ENCODE assay signal across 23 mouse cellular contexts in the genomic region with DNA sequence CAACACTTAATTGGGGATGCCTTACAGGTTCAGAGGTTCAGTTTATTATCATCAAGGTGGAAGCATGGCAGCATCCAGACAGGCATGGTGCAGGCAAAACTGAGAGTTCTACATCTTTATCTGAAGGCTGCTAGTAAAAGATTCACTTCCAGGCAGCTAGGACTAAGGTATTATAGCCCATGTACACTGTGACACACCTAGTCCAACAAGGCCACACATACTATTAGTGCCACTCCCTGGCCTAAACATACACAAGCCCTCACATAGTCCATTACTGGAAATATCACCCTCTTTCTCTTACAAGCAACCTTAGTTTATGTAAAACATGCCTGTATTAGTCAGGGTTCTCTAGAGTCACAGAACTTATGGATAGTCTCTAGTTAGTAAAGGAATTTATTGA. TPM values are rescaled to one million over a fixed set of nuclear protein-coding genes. Genes with fewer than 3 reads are reported as not detected.
A peak's percentile ranks its signal among the peaks of the same experiment; 100 is the strongest.
DNase-seq lines count a peak whose midpoint lies in the region; ATAC-seq and TF ChIP-seq lines count a peak whose summit lies in the region.
"Had no signal": no experiment of that assay in that cellular context is flagged by ENCODE, and none has a peak within 500 bp of the region (broad histone marks: within the 10 kb centered on the region; RNA-seq: fewer than 3 reads in every experiment).

No protein-coding gene starts in this region.

- no peaks in the 10 kb centered on the region for H3K4me1 ChIP-seq in intestine, embryonic 14.5 days (replicated peaks; ENCODE audit: control insufficient read depth, insufficient read depth, low read length)
- 0 out of 2 replicates have a peak, but pooled peaks cover 4% of the 10 kb centered on the region for H3K4me1 ChIP-seq in intestine, embryonic 16.5 days (ENCODE audit: control insufficient read depth, insufficient read depth, low read length)
- H3K4me1 ChIP-seq in stomach, embryonic 15.5 days = peaks cover 2% of the 10 kb centered on the region; the same call in 1 of the 2 replicates
- H3K4me1 ChIP-seq in stomach, postnatal 0 days (replicated peaks; ENCODE audit: control insufficient read depth, insufficient read depth) = no peaks in the 10 kb centered on the region
- H3K4me1 ChIP-seq in hindbrain, embryonic 12.5 days = peaks cover 2% of the 10 kb centered on the region; the same call in 1 of the 2 replicates
- H3K4me1 ChIP-seq: forebrain, embryonic 15.5 days had no signal

- no peak overlapping the region for H3K27ac ChIP-seq in intestine, embryonic 14.5 days (ENCODE audit: low read depth)
- H3K27ac ChIP-seq in intestine, embryonic 16.5 days (ENCODE audit: low read length) = no peak overlapping the region
- H3K27ac ChIP-seq in stomach, embryonic 15.5 days = no peak overlapping the region
- no peak overlapping the region for H3K27ac ChIP-seq in stomach, postnatal 0 days (replicated peaks)
- no peak overlapping the region for H3K27ac ChIP-seq in hindbrain, embryonic 12.5 days
- H3K27ac ChIP-seq: embryonic facial prominence, embryonic 10.5 days; embryonic facial prominence, embryonic 12.5 days; forebrain, embryonic 13.5 days; forebrain, embryonic 15.5 days had no signal

- no peak for TF ChIP-seq CTCF in stomach, postnatal 0 days (IDR thresholded peaks at IDR 0.05; ENCODE audit: low read depth)

- H3K36me3 ChIP-seq in intestine, embryonic 14.5 days (ENCODE audit: control insufficient read depth, insufficient read depth, low read length) = no peaks in the 10 kb centered on the region
- H3K36me3 ChIP-seq in intestine, embryonic 16.5 days (ENCODE audit: control insufficient read depth, insufficient read depth, low read length) = no peaks in the 10 kb centered on the region
- no peaks in the 10 kb centered on the region for H3K36me3 ChIP-seq in stomach, embryonic 15.5 days
- H3K36me3 ChIP-seq in stomach, postnatal 0 days (ENCODE audit: control insufficient read depth, insufficient read depth, low read length) = no peaks in the 10 kb centered on the region
- H3K36me3 ChIP-seq in hindbrain, embryonic 12.5 days = no peaks in the 10 kb centered on the region
- H3K36me3 ChIP-seq: embryonic facial prominence, embryonic 10.5 days; embryonic facial prominence, embryonic 12.5 days; forebrain, embryonic 15.5 days; G1E had no signal

- DNase-seq in intestine, embryonic 14.5 days (ENCODE audit: low spot score) = no peak
- DNase-seq in stomach, postnatal 0 days (ENCODE audit: low spot score) = no peak
- no peak for DNase-seq in layer of hippocampus, adult 9-10 months (ENCODE audit: low spot score)
- no peak for DNase-seq in spleen, postnatal 14 days (ENCODE audit: low spot score in 2 of 2)
- DNase-seq: adrenal gland, adult 2 months; adrenal gland, postnatal 10 days; adrenal gland, postnatal 25 days; B cell, adult 2 months; cerebellum, adult 11 months; cerebellum, adult 18-20 months; cerebellum, adult 8-10 months; cerebellum, adult 9-11 months; cerebellum, postnatal 14 days had no signal

- no peak overlapping the region for H3K4me2 ChIP-seq in intestine, embryonic 14.5 days (ENCODE audit: low read length)
- no peak overlapping the region for H3K4me2 ChIP-seq in intestine, embryonic 16.5 days (ENCODE audit: low read depth, low read length)
- H3K4me2 ChIP-seq in stomach, embryonic 15.5 days = no peak overlapping the region
- H3K4me2 ChIP-seq in stomach, postnatal 0 days (replicated peaks; ENCODE audit: low read depth) = no peak overlapping the region
- no peak overlapping the region for H3K4me2 ChIP-seq in hindbrain, embryonic 12.5 days (replicated peaks)
- H3K4me2 ChIP-seq: embryonic facial prominence, embryonic 12.5 days; forebrain, embryonic 13.5 days; forebrain, embryonic 15.5 days had no signal

- no peak overlapping the region for H3K9ac ChIP-seq in intestine, embryonic 14.5 days (ENCODE audit: low read length)
- no peak overlapping the region for H3K9ac ChIP-seq in intestine, embryonic 16.5 days (ENCODE audit: low read depth, low read length)
- H3K9ac ChIP-seq in stomach, embryonic 15.5 days = no peak overlapping the region
- no peak overlapping the region for H3K9ac ChIP-seq in stomach, postnatal 0 days (ENCODE audit: low read length)
- no peak overlapping the region for H3K9ac ChIP-seq in hindbrain, embryonic 12.5 days
- H3K9ac ChIP-seq: embryonic facial prominence, embryonic 12.5 days; forebrain, embryonic 13.5 days; forebrain, embryonic 15.5 days had no signal

- TF ChIP-seq EP300 in stomach, postnatal 0 days (optimal IDR thresholded peaks at IDR 0.05) = no peak

- no peak overlapping the region for H3K4me3 ChIP-seq in intestine, embryonic 14.5 days (ENCODE audit: low read depth, low read length)
- no peak overlapping the region for H3K4me3 ChIP-seq in intestine, embryonic 16.5 days (ENCODE audit: low read length)
- H3K4me3 ChIP-seq in stomach, embryonic 15.5 days (replicated peaks) = no peak overlapping the region
- no peak overlapping the region for H3K4me3 ChIP-seq in stomach, postnatal 0 days (ENCODE audit: low read depth, low read length)
- H3K4me3 ChIP-seq in hindbrain, embryonic 12.5 days = no peak overlapping the region
- H3K4me3 ChIP-seq: embryonic facial prominence, embryonic 10.5 days; embryonic facial prominence, embryonic 12.5 days; forebrain, embryonic 13.5 days; forebrain, embryonic 15.5 days had no signal

- H3K9me3 ChIP-seq in intestine, embryonic 14.5 days (ENCODE audit: control insufficient read depth, low read length) = no peaks in the 10 kb centered on the region
- no peaks in the 10 kb centered on the region for H3K9me3 ChIP-seq in intestine, embryonic 16.5 days (ENCODE audit: control insufficient read depth, low read length)
- H3K9me3 ChIP-seq in stomach, embryonic 15.5 days = no peaks in the 10 kb centered on the region
- H3K9me3 ChIP-seq in stomach, postnatal 0 days (ENCODE audit: control insufficient read depth, low read length) = no peaks in the 10 kb centered on the region
- H3K9me3 ChIP-seq in hindbrain, embryonic 12.5 days (replicated peaks) = no peaks in the 10 kb centered on the region
- H3K9me3 ChIP-seq: embryonic facial prominence, embryonic 10.5 days; embryonic facial prominence, embryonic 12.5 days; forebrain, embryonic 13.5 days; forebrain, embryonic 15.5 days; G1E had no signal

- H3K27me3 ChIP-seq in intestine, embryonic 14.5 days (replicated peaks; ENCODE audit: control insufficient read depth, insufficient read depth, low read length) = no peaks in the 10 kb centered on the region
- no peaks in the 10 kb centered on the region for H3K27me3 ChIP-seq in intestine, embryonic 16.5 days (replicated peaks; ENCODE audit: control insufficient read depth, insufficient read depth, low read length)
- no peaks in the 10 kb centered on the region for H3K27me3 ChIP-seq in stomach, embryonic 15.5 days (replicated peaks)
- no peaks in the 10 kb centered on the region for H3K27me3 ChIP-seq in stomach, postnatal 0 days (ENCODE audit: control insufficient read depth, insufficient read depth, low read length)
- H3K27me3 ChIP-seq in hindbrain, embryonic 12.5 days = no peaks in the 10 kb centered on the region
- H3K27me3 ChIP-seq: CH12.LX; embryonic facial prominence, embryonic 12.5 days; forebrain, embryonic 13.5 days; forebrain, embryonic 15.5 days had no signal

- ATAC-seq in intestine, embryonic 14.5 days (replicated peaks; ENCODE audit: low FRiP score, low TSS enrichment, low read depth) = peak; percentile 80; the same call in 1 of the 2 replicates
- peak; percentile 93 for ATAC-seq in intestine, embryonic 16.5 days
- ATAC-seq in stomach, embryonic 15.5 days (ENCODE audit: insufficient read depth, low FRiP score, low read depth) = peak; percentile 72; the same call in 1 of the 2 replicates
- ATAC-seq in stomach, postnatal 0 days (ENCODE audit: low FRiP score, low TSS enrichment) = peak; percentile 95
- ATAC-seq in hindbrain, embryonic 12.5 days (ENCODE audit: low FRiP score) = no peak
- ATAC-seq: CD4-positive, CD25-positive, alpha-beta regulatory T cell, adult 4 months; forebrain, embryonic 13.5 days; forebrain, embryonic 15.5 days had no signal

RNA-seq across cellular contexts. Expression of a gene that starts 29.7 kb away (rescaled TPM):
- 114 and 132 TPM in 2 replicates for polyA plus RNA-seq in intestine, embryonic 14.5 days (2014; fragmentation: Nextera tagmentation; extraction: Ambion mirVana)
- polyA plus RNA-seq in intestine, embryonic 16.5 days (2015; fragmentation: Nextera tagmentation; extraction: Ambion mirVana) = 90.1 and 97.0 TPM in 2 replicates
- 90.5 and 99.1 TPM in 2 replicates for polyA plus RNA-seq in stomach, embryonic 15.5 days (2015; fragmentation: Nextera tagmentation; extraction: Ambion mirVana)
- polyA plus RNA-seq in stomach, postnatal 0 days (2015; fragmentation: Nextera tagmentation; extraction: Ambion mirVana) = 111 and 114 TPM in 2 replicates
- 58.5 and 64.2 TPM in 2 replicates for polyA plus RNA-seq in hindbrain, embryonic 12.5 days (2016; fragmentation: Nextera tagmentation; extraction: Ambion mirVana)
- polyA plus RNA-seq: G1E had no signal
